Mouse (Mus musculus) inflammation-experienced regulatory T-cells, adult 16 weeks (primary cell): ENCODE results near the gene Hid1. TPM values are rescaled to one million over a fixed set of nuclear protein-coding genes. Genes with fewer than 3 reads are reported as not detected.

Experiments used
- polyA plus RNA-seq: library from polyadenylated mRNA; unstranded; fragments of 100-300 nt; shearing (Covaris generic); gene quantifications from one replicate; pipeline ENCODE4 v1.2.1, GENCODE M21; 2017

Gene Hid1
- 8.4 TPM for polyA plus RNA-seq

DNA sequence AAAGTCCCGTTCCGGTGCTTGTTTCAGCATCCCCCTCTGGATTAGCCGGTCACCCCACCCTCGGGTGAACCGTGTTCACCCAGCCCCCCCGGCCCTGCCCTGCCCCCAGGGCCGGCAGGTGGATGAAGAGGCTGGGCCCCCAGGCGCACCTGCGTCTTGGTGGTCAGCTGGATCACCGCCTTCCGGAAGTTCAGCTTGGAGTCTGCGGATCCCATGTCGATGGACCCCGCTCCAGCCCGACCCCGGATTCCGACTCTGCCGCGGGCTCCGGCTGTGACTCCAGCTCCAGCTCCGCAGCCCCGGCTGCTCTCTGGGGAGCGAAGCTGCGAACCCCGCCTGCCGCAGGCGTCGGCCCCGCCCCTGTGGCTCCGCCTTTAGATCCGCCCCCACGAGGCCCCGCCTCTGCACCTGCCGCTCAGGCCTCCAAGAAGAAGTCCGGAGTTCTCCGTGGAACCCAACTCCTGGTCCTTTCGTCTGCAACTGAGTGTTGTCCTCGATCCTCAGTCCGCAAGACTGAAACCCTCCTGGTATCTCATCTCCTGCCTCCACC lies at the start of gene Hid1:
Gene Hid1, minus strand, starts transcription at position 362 of the 550 bp plus-strand sequence.

DNA sequence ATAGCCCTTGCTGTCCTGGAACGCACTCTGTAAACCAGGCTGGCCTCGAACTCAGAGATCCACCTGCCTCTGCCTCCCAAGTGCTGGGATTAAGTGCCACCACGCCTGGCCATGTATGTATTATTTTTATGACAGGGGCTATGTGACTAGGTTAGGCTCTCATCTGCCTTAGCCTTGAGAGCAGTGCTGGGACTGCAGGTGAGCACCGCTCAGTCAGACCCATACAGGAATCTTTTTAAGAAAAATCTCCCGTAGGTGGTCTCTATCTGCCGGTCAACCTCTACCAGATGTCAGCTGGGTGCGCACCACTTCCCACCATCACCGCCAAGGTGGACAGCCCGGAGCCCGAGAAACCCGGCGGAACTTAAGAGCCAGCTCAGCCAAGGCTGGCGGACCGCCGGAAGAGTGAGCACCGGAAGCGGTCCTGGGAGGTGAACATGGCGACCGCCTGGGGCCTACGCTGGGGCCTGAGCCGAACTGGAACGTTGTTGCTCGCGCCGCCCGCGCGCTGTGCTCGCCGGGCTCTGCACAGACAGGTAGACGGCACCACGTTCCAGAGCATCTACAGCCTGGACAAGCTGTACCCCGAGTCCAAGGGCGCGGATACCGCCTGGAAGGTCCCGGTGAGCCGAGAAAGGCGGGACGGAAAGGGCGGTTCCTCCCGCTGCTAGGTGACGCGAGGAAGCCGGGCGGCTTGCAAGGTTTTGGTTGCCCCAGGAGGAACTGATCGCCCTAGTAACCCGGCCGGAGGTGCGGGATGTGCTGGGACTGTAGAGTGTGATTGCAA lies 36.0 kb upstream of the Hid1 start, which contains the start of gene Mrpl58:
Gene Mrpl58, plus strand, starts transcription at position 415 of the 787 bp plus-strand sequence.

DNA sequence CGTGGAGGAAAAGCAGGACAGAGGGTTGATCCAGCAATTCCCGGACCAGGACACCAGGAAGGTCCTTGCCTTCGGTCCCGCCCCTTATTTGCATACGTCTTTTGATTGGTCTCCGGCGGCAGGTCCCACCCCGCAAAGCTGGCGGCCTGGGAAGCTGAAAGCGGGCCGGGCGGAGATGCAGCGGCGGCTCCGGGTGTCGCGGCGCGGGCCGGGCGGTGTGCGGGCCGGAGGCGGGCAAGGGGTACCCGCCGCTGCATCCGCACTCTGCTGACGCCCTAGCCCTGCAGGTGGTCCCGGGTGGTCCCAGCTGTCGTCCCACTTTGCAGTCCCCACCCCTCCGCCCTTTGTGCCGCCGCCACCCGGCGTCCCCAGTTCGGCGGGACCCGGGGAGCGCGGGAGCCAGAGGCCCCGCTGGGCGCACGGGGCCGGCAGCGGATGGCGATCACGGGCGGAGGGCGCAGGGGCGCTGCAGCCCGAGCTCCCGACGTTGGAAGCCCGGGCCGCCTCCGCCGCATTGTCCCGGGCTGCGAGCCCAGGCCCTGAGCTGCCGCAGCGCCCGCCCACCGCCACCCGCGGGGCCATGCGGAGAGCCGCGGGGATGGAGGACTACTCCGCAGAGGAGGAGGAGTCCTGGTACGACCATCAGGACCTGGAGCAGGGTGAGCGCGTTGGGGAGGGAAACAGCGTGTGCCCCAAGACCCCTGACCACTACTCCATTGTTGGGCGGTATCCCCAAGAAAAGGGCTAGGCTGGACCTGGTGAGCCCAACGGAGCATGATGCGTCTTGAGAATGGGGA lies 14.4 kb upstream of the Hid1 start, which contains the start of gene Cdr2l:
Gene Cdr2l, plus strand, starts transcription at position 174 of the 797 bp plus-strand sequence.

DNA sequence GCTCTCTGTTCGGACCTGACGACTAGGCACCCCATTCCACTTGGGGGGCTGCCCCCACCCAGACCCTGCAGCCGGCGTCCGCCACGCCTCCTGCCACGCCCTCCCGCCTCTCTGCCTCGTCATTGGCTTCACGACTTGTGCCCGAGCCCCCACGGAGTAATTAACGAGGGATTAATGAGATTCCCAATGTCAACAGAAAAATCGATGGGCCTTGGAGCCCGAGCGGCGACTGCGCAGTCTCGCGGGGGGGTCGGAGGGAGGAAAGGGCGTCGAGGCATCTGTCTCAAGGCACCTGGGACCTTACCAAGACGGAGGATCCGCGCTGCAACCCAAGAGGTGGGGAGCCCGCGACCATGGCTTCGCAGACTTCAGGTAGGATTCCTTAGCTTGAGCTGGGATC lies 33.0 kb downstream of the Hid1 start, which contains the start of gene Otop3:
Gene Otop3, plus strand, starts transcription at position 201 of the 400 bp plus-strand sequence.

DNA sequence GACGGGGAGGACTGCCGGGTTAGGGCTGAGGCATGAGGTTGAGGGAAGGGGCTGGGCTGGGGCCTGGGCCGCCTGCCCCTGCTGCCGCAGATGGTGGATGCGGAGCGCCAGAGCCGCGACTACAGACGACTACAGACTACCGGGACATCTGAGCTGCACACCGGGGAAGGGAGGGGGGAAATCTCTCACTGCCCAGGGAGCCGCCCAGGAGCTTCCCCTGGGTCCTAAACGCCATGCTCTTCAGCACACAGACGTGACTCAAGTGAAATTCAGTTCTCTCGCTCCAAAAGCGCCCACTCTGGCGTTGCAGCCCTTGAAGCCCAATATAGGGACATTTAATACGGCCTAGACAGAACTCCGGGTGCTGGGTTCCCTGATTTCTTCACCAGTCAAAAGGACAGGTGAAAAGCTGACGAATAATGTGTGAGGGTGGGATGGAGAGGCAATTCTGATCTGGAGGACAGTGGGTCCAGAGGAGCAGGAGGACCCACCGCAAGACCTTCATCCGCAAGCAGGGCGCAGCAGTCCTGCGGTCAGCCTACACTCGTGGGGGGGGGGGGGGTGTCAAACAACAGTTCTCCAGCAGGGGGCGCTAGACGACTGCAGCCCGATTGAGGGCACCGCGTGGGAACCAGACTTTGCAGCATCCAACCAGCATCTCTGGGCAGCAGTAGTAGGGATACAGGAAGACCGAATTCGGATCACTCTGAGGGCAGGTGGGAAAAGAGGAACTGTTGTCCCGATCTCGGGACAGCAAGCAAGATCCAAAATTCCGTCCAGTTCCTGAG lies 45.5 kb downstream of the Hid1 start, which contains the start of gene Ush1g:
Gene Ush1g, minus strand, starts transcription at position 136 of the 788 bp plus-strand sequence.

DNA sequence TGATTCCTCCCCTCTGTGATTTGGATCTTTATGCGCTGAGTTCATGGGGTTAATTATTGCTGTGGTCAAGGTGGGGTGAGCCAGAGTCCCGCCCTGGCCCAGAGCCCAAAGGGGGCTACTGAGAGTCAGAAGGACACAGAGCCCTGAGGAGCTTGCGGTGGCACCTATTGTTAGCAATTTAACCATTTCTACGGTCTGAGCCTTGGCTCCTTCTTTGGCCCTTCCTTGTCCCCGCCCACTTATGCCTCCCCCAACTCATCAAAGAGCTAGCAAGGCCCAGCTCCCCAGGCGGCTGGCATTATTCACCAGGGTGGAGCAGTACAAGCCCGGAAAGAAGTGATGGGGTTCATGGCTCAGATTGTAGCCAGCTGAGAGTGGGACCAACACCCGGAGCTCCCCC lies 60.7 kb downstream of the Hid1 start, which contains the start of gene Otop2:
Gene Otop2, plus strand, starts transcription at position 301 of the 400 bp plus-strand sequence.

Other genes with a start within 250 kb of the Hid1 start
- 2.1 TPM for gene Cd300lf, start 233.8 kb downstream of the Hid1 start, polyA plus RNA-seq
- gene Slc9a3r1, start 204.4 kb downstream of the Hid1 start, polyA plus RNA-seq, result 595 TPM
- gene Tmem104, start 180.3 kb downstream of the Hid1 start, polyA plus RNA-seq, result 18.1 TPM
- gene Nat9, start 179.9 kb downstream of the Hid1 start, polyA plus RNA-seq, result 15.8 TPM
- gene Grin2c, start 100.5 kb downstream of the Hid1 start, polyA plus RNA-seq, result not detected
- gene Fdxr, start 90.7 kb downstream of the Hid1 start, polyA plus RNA-seq, result 39.5 TPM
- 1.1 TPM for gene Fads6, start 70.1 kb downstream of the Hid1 start, polyA plus RNA-seq
- not detected for gene Otop2, start 60.6 kb downstream of the Hid1 start, polyA plus RNA-seq
- gene Ush1g, start 45.7 kb downstream of the Hid1 start, polyA plus RNA-seq, result not detected
- not detected for gene Otop3, start 33.0 kb downstream of the Hid1 start, polyA plus RNA-seq
- gene Cdr2l, start 14.2 kb upstream of the Hid1 start, polyA plus RNA-seq, result not detected
- gene Mrpl58, start 36.0 kb upstream of the Hid1 start, polyA plus RNA-seq, result 162 TPM
- 711 TPM for gene Atp5h, start 52.2 kb upstream of the Hid1 start, polyA plus RNA-seq
- 4.6 TPM for gene Kctd2, start 52.4 kb upstream of the Hid1 start, polyA plus RNA-seq
- gene Trim80, start 72.8 kb upstream of the Hid1 start, polyA plus RNA-seq, result not detected
- gene Slc16a5, start 94.7 kb upstream of the Hid1 start, polyA plus RNA-seq, result 11.0 TPM
- 120 TPM for gene Armc7, start 107.9 kb upstream of the Hid1 start, polyA plus RNA-seq
- 367 TPM for gene Nt5c, start 124.1 kb upstream of the Hid1 start, polyA plus RNA-seq
- 685 TPM for gene Jpt1, start 146.6 kb upstream of the Hid1 start, polyA plus RNA-seq
- 796 TPM for gene Sumo2, start 168.5 kb upstream of the Hid1 start, polyA plus RNA-seq
- gene Nup85, start 196.7 kb upstream of the Hid1 start, polyA plus RNA-seq, result 102 TPM
- gene Mrps7, start 236.2 kb upstream of the Hid1 start, polyA plus RNA-seq, result 71.9 TPM
- gene Gga3, start 236.3 kb upstream of the Hid1 start, polyA plus RNA-seq, result 67.8 TPM
- gene Mif4gd, start 245.2 kb upstream of the Hid1 start, polyA plus RNA-seq, result 228 TPM